Mouse (Mus musculus): Measurements from ENCODE around the gene Fam69b. TPM values are rescaled to one million over a fixed set of nuclear protein-coding genes. Genes with fewer than 3 reads are reported as not detected.
A peak's percentile ranks its signal among the peaks of the same experiment; 100 is the strongest.
"Not testable (repeated sequence)": the region's sequence is repeated elsewhere in the genome, so short reads cannot be mapped to it uniquely, and the experiment has no call there.

The Fam69b gene
- polyA plus RNA-seq, 1 experiment from 2014 or later: 67.1 TPM

DNA sequence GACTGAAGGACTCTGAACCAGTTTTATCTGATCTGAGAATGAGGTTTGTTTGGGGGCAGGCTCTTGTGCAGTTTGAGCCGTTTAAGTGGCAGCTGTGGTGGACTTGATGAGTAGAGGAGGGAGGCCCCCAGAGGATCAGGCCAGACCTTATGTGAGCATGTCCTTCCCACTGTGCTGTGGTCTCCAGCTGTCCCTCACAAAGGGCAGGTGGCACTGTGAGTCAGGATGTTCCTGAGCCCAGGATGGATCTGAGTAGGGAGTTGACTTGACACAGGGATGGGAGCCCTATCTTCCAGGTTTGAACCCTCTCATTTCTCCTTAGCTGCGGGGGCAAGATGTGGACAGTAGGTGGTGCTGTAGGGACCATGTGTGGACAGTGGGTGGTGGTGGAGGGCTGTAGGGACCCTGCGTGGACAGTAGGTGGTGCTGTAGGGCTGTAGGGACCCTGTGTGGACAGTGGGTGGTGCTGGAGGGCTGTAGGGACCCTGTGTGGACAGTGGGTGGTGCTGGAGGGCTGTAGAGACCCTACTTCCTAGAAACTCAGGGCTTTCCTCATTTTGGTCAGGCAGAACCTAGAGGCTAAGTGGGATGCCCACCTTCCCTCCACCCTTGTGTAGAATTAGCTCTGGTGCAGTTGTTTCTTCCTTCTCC lies 18.5 kb downstream of the Fam69b start:
- H3K27ac ChIP-seq: no peak overlapping the region
- H3K4me2 ChIP-seq: no peak overlapping the region
- no peaks in the 10 kb centered on the region for H3K36me3 ChIP-seq (replicated peaks)
- no peaks in the 10 kb centered on the region for H3K4me1 ChIP-seq
- H3K27me3 ChIP-seq: no peaks in the 10 kb centered on the region
- no peaks in the 10 kb centered on the region for H3K9me3 ChIP-seq
- H3K4me3 ChIP-seq (replicated peaks): no peak overlapping the region
- peak; percentile 94 for ATAC-seq (ENCODE audit: low FRiP score)
- no peak overlapping the region for H3K9ac ChIP-seq
- WGBS: 32% methylated on average over 3 of the region's 3 CpGs

DNA sequence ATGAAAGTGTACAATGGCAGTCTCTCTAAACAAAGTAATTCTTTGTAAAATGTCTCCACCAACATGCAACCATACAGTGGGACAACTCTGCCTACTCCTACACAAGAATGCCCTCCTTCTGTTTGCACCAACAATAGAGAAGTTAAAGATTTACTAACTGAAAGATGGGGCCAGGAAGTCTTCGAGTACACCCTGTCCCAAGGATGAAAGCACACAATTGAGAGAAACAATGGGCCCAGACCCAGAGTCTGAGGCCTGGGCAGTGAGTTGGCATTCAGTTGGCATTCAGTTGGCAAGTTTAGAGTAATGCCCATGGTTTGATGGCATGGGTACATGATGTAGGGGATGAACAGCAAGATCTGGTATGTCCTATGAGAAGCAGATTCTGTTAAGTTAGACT lies 26.4 kb downstream of the Fam69b start:
- no peaks in the 10 kb centered on the region for H3K9me3 ChIP-seq
- H3K4me2 ChIP-seq: no peak overlapping the region
- no peak overlapping the region for H3K4me3 ChIP-seq (replicated peaks)
- 73% methylated on average over 1 of the region's 1 CpGs for WGBS
- no peak overlapping the region for H3K27ac ChIP-seq
- no peaks in the 10 kb centered on the region for H3K36me3 ChIP-seq (replicated peaks)
- no peaks in the 10 kb centered on the region for H3K4me1 ChIP-seq
- ATAC-seq (ENCODE audit: low FRiP score): no peak
- H3K27me3 ChIP-seq: no peaks in the 10 kb centered on the region
- no peak overlapping the region for H3K9ac ChIP-seq

DNA sequence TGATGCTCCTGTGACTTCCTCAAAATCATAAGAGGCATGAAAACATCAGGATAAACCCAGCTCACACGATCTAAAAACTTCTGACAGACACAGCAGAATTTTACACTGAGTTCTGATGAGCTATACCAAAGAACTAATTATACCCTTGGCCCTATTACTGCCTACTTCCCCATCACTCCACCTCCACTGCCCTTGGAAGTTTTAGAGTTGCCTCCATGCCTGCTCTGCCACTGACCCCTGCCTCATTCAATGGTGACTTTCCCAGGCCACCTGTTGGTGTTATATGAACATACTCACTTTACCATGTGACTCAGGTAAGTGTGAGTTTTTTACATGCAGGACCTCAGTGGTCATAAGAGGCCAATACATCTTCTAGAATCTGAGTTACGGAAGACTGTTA lies 29.2 kb downstream of the Fam69b start:
- peaks cover 6% of the 10 kb centered on the region; the same call in 1 of the 2 replicates for H3K4me1 ChIP-seq
- H3K36me3 ChIP-seq (replicated peaks): no peaks in the 10 kb centered on the region
- H3K9me3 ChIP-seq: no peaks in the 10 kb centered on the region
- 84% methylated on average over 2 of the region's 2 CpGs for WGBS
- H3K4me3 ChIP-seq (replicated peaks): no peak overlapping the region
- no peak for ATAC-seq (ENCODE audit: low FRiP score)
- H3K4me2 ChIP-seq: no peak overlapping the region
- H3K27me3 ChIP-seq: 0 out of 2 replicates have a peak, but pooled peaks cover 8% of the 10 kb centered on the region
- no peak overlapping the region for H3K27ac ChIP-seq
- no peak overlapping the region for H3K9ac ChIP-seq

DNA sequence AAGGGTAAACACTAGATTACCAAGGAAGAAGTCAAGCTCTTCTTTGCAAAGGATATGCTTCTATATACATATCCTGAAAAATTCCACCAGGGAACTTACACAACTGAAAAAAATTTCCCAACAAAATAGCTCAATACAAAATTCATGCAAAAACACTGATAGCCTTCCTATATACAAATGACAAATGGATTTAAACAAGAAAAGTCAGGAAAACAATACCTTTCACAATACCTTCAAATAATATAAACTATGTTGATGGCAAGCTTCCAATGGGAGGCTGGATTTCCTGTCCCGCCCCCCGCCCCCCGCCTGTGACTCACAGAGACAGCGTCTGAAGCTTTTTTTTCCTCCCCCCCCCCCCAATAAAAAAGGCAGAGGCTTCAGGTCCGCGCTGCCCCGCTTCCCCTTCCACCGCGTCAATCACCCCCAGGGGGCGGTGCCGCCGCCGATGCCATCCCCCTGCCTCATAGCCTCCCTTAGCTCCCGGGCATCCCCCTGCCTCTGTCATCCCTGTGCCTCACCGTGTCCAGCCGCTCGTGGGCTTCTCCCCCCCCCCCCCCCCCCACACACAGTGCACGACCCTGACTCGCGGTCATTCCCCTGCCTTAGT lies 33.0 kb downstream of the Fam69b start:
- ATAC-seq (ENCODE audit: low FRiP score): no peak
- H3K4me1 ChIP-seq: peaks cover 6% of the 10 kb centered on the region; the same call in 1 of the 2 replicates
- H3K27me3 ChIP-seq: 0 out of 2 replicates have a peak, but pooled peaks cover 11% of the 10 kb centered on the region
- H3K27ac ChIP-seq: no peak overlapping the region
- H3K9ac ChIP-seq: peak overlapping the region; percentile 29; the same call in 1 of the 2 replicates
- H3K36me3 ChIP-seq (replicated peaks): no peaks in the 10 kb centered on the region
- peak overlapping the region; percentile 33 for H3K4me3 ChIP-seq (replicated peaks)
- 5% methylated on average over 5 of the region's 20 CpGs for WGBS
- H3K9me3 ChIP-seq: no peaks in the 10 kb centered on the region
- H3K4me2 ChIP-seq: peak overlapping the region; percentile 60

DNA sequence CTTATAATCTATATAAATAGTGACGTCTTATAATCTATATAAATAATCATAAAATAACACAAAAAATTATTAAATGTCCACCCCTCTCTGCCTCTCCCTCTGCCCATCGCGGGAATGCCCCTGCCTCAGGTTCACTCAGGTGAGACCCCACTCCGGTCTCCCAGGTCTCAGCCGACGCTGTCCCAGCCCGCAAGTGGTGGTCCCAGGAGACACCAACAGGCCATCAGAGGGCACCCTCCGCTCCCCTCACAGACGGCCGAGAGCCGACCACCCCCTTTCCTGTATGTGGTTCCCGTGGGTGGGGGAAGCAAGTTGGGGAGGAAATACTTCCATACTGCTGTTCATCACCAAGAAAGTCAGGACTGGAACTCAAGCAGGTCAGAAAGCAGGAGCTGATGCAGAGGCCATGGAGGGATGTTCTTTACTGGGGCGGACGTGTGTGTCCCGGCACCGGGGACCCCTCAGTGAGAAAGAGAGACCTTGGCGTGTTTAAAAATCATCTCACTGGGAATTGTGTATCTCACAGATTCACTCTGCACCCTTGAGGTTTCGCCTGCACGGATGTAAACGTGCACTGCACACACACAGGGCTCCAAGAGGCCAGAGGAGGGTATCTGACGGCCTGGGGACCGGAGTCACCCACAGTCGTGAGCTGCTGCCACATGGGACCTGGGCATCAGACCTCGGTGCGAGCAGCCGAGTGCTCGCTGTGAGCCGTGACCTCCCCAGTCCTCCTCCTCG lies 33.7 kb downstream of the Fam69b start:
- Histone ChIP-seq H3K4me3 (replicated peaks) (peak overlapping the region; percentile 33), H3K4me2 (peak overlapping the region; percentile 60), H3K36me3 (replicated peaks) (no peaks in the 10 kb centered on the region), H3K4me1 (peaks cover 6% of the 10 kb centered on the region; the same call in 1 of the 2 replicates), H3K9me3 (no peaks in the 10 kb centered on the region), H3K27ac (no peak overlapping the region), H3K27me3 (0 out of 2 replicates have a peak, but pooled peaks cover 11% of the 10 kb centered on the region), H3K9ac (peak overlapping the region; percentile 29; the same call in 1 of the 2 replicates)
- WGBS: 50% methylated on average over 29 of the region's 29 CpGs
- ATAC-seq (ENCODE audit: low FRiP score): no peak

DNA sequence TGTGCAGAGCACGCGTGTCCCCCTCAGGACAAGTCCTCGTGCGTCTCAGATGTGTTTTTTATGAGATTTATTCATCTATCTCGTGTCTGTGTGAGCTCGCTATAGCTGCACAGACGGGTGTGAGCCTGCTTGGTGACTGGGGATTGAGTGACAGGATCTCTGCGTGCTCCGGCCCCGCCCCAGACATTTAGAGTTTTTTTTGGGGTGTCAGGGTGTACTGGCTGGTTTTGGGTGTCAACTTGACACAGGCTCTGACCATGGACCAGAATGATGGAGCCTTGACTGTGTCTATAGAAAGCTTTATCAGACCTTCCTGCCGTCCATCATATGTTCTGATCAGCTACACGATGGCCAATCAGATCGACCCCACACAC lies 34.2 kb downstream of the Fam69b start:
- Histone ChIP-seq H3K9me3 (no peaks in the 10 kb centered on the region), H3K4me2 (no peak overlapping the region), H3K4me3 (replicated peaks) (no peak overlapping the region), H3K27me3 (0 out of 2 replicates have a peak, but pooled peaks cover 11% of the 10 kb centered on the region), H3K27ac (no peak overlapping the region), H3K4me1 (peaks cover 6% of the 10 kb centered on the region; the same call in 1 of the 2 replicates), H3K36me3 (replicated peaks) (no peaks in the 10 kb centered on the region), H3K9ac (no peak overlapping the region)
- WGBS: 84% methylated on average over 13 of the region's 13 CpGs
- ATAC-seq (ENCODE audit: low FRiP score): no peak

DNA sequence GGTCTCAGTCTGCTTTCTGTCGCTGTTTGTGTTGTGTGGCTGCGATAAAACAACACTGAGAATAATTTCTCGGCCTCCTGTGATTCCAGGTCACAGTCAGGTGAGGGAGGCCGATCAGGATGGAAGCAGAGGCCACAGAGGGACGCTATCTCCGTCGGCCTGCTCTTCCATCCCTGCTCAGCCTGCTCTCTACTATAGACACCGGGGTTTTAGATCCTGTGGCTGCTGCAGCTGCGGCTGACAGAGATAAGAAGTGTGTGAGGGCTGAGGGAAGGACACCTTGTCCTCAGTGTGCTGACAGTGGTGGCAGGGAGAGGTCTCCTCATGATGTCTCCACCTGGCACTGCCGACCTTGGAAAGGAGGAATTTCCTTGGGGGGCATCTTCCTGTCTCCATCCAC lies 34.9 kb downstream of the Fam69b start:
- Histone ChIP-seq H3K4me1 (peaks cover 6% of the 10 kb centered on the region; the same call in 1 of the 2 replicates), H3K9ac (no peak overlapping the region), H3K27ac (no peak overlapping the region), H3K27me3 (0 out of 2 replicates have a peak, but pooled peaks cover 11% of the 10 kb centered on the region), H3K4me3 (replicated peaks) (no peak overlapping the region), H3K36me3 (replicated peaks) (no peaks in the 10 kb centered on the region), H3K9me3 (no peaks in the 10 kb centered on the region), H3K4me2 (no peak overlapping the region)
- 87% methylated on average over 10 of the region's 10 CpGs for WGBS
- no peak for ATAC-seq (ENCODE audit: low FRiP score)

DNA sequence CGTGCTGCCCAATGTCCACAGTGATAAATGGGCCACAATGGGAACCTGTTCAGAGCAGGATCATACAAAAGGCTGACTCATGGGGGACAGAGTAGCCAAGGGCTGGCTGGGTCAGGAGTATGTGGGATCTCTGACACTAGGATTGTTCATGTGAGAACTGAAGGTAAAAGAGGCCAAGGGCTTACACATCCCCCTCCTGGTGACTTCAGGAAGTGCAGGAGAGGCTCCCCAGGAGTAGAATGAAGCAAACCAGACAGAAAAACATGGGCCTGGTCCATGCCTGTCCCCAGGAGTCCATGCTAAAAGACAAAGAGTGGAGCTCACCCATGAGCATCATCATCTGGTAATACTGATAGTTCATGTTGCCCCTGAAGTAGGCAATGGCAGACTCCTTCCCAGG lies 35.3 kb downstream of the Fam69b start:
- not testable (repeated sequence) for H3K4me1 ChIP-seq; H3K4me3 ChIP-seq (replicated peaks); H3K27ac ChIP-seq; H3K9ac ChIP-seq; ATAC-seq (ENCODE audit: low FRiP score); H3K36me3 ChIP-seq (replicated peaks); H3K9me3 ChIP-seq; H3K4me2 ChIP-seq
- 97% methylated on average over 1 of the region's 1 CpGs for WGBS
- 0 out of 2 replicates have a peak, but pooled peaks cover 11% of the 10 kb centered on the region for H3K27me3 ChIP-seq

DNA sequence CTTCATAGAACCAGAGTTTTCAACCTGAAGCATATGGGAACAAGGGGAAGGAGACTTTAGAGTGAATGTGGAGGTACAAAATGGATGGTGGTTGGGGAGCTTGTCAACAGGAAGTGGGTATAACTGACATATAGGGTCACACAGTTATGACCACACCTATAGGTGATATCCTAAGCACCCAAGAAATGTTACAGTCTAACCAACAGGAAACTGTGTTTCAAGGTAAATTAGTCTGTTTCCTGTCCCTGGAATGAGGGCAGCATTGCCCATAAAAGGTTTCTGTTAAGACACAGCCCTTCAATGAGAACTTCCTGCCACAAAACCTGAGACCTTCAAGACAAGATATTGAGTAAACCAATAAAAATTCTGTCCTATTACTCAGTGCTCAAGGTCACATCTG lies 40.5 kb downstream of the Fam69b start:
- Histone ChIP-seq H3K9me3 (no peaks in the 10 kb centered on the region), H3K27me3 (no peaks in the 10 kb centered on the region), H3K27ac (no peak overlapping the region), H3K4me3 (replicated peaks) (no peak overlapping the region), H3K36me3 (replicated peaks) (no peaks in the 10 kb centered on the region), H3K4me2 (no peak overlapping the region), H3K9ac (no peak overlapping the region), H3K4me1 (no peaks in the 10 kb centered on the region)
- no peak for ATAC-seq (ENCODE audit: low FRiP score)

DNA sequence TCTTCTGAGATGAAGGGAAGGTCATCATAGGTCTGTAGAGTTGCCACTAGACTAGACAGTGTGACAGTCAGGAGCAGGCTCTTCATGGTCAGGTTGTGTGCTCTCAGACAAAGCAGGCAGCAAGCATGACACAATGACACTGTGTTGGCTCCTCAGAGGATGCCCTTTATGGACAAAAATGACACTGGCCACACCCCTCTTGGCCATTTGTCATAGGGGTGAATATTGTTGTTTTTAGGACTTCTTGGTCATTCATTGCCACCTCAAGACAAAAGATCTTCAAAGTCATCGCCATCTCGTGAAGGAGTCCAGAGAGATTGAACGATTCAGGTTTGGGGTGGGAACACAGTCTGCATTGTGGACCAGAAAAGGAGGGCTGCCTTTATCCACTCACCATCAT lies 42.9 kb downstream of the Fam69b start, which contains the start of gene Lcn4:
Gene Lcn4 (minus strand): TSS at position 101 of the 400 bp plus-strand sequence.
- H3K9ac ChIP-seq: no peak within 1 kb of the TSS
- no peak within 1 kb of the TSS for H3K27ac ChIP-seq
- no peak within 1 kb of the TSS for H3K4me2 ChIP-seq
- no peaks in the 10 kb centered on the region for H3K9me3 ChIP-seq
- H3K27me3 ChIP-seq: no peaks in the 10 kb centered on the region
- 92% methylated on average over 3 of the region's 3 CpGs for WGBS
- H3K36me3 ChIP-seq (replicated peaks): no peaks in the 10 kb centered on the region
- no peak for ATAC-seq (ENCODE audit: low FRiP score)
- no peak within 1 kb of the TSS for H3K4me3 ChIP-seq (replicated peaks)
- H3K4me1 ChIP-seq: no peaks in the 10 kb centered on the region

Data from forebrain, embryonic 12.5 days (tissue).